Mouse (Mus musculus): Measurements from ENCODE around the gene Sirt2.

DNA sequence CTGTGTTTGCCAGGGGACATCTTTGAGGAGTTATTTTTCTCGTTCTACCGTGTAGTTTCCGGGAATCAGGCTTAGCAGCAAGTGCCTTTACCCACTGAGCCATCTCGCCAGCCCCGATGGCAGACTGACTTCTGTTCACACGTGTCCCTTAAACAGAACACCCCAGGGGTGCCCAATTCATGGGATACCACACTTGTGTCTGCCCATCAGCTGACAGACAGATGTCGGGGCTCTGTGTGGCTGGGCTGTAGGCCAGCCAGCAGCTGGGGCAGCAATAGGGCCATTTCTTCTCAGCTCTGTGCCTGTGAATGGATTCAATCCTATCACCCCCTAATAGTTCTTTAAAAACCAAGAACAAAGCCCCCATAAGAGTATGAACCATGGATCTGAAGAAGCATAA, 8.6 kb downstream of the Sirt2 start:
- TF ChIP-seq CTCF (IDR thresholded peaks at IDR 0.05; ENCODE audit: insufficient read depth, low read length), result no peak
- no peak for TF ChIP-seq POLR2A (IDR thresholded peaks at IDR 0.05; ENCODE audit: borderline replicate concordance, extremely low read depth, low read depth, low read length)
